Mouse (Mus musculus) neural tube, embryonic 13.5 days (tissue): Measurements from ENCODE around the gene Zfp472. TPM values are rescaled to one million over a fixed set of nuclear protein-coding genes. Genes with fewer than 3 reads are reported as not detected.

Experiments
- polyA plus RNA-seq: library from polyadenylated mRNA; unstranded; fragments of >200 nt; fragmentation: Nextera tagmentation; extraction: Ambion mirVana; gene quantifications from 2 replicates; pipeline ENCODE4 v1.2.1, GENCODE M21; 2015

The Zfp472 gene
- polyA plus RNA-seq, 1 experiment from 2014 or later: 8.8 TPM

Other genes with a start within 250 kb of the Zfp472 start
- 24.3 and 28.1 TPM in 2 replicates for gene Zfp871, start 177.5 kb upstream of the Zfp472 start, polyA plus RNA-seq
- 48.7 and 55.0 TPM in 2 replicates for gene Zfp811, start 155.9 kb upstream of the Zfp472 start, polyA plus RNA-seq
- gene Zfp799, start 135.6 kb upstream of the Zfp472 start, polyA plus RNA-seq: 18.4 and 18.8 TPM in 2 replicates
- 6.1 and 7.2 TPM in 2 replicates for gene Zfp870, start 74.2 kb upstream of the Zfp472 start, polyA plus RNA-seq
- not detected in 2 replicates for gene Cyp4f14, start 48.5 kb upstream of the Zfp472 start, polyA plus RNA-seq
- 7.0 and 8.2 TPM in 2 replicates for gene Cyp4f13, start 18.4 kb upstream of the Zfp472 start, polyA plus RNA-seq
- gene Zfp952, start 27.3 kb downstream of the Zfp472 start, polyA plus RNA-seq: 19.3 and 23.2 TPM in 2 replicates
- 25.9 and 27.4 TPM in 2 replicates for gene Zfp763, start 67.6 kb downstream of the Zfp472 start, polyA plus RNA-seq
- gene 4921501E09Rik, start 102.2 kb downstream of the Zfp472 start, polyA plus RNA-seq: not detected in 2 replicates
- 17.7 and 23.4 TPM in 2 replicates for gene Zfp563, start 123.5 kb downstream of the Zfp472 start, polyA plus RNA-seq
- 0.62 and 0.64 TPM in 2 replicates for gene Morc2b, start 173.9 kb downstream of the Zfp472 start, polyA plus RNA-seq
- gene Olfr55, start 202.6 kb downstream of the Zfp472 start, polyA plus RNA-seq: 0.06 and 0.11 TPM in 2 replicates
- not detected in 2 replicates for gene Olfr239, start 225.5 kb downstream of the Zfp472 start, polyA plus RNA-seq